Mouse (Mus musculus) CH12.LX (cell line): ENCODE results near the gene Arhgap5. TPM values are rescaled to one million over a fixed set of nuclear protein-coding genes. Genes with fewer than 3 reads are reported as not detected.

ENCODE experiments used
- DNase-seq: peaks from one replicate; pipeline ENCODE4 v3.0.0-alpha.2; 2013; ENCODE audit errors: extremely low read depth
- H3K27ac ChIP-seq: 2 replicates; pipeline ENCODE4 v1.5.1; 2012; ENCODE audit warnings: low read depth, mild to moderate bottlenecking, control low read depth, moderate library complexity; ENCODE audit not compliant: insufficient read depth
- H3K27me3 ChIP-seq: replicated peaks from 2 replicates; pipeline ENCODE3; 2012; ENCODE audit warnings: inconsistent platforms
- H3K36me3 ChIP-seq, 2 experiments: replicated peaks in 1 of 2; 2 replicates each; pipeline versions ENCODE3 to v1.6.1; 2012; ENCODE audit warnings: inconsistent platforms in 1 of 2, low read length in 1 of 2, mild to moderate bottlenecking in 1 of 2, mixed read lengths in 1 of 2, moderate library complexity in 1 of 2; ENCODE audit not compliant: control insufficient read depth in 1 of 2, insufficient read depth in 1 of 2
- H3K4me1 ChIP-seq, 2 experiments: 2 replicates each; pipeline ENCODE4 v1.6.1; 2012; ENCODE audit warnings: inconsistent platforms in 1 of 2, moderate library complexity in 1 of 2; ENCODE audit not compliant: insufficient read depth in 2 of 2, control insufficient read depth in 1 of 2
- H3K4me2 ChIP-seq: 2 replicates; pipeline ENCODE4 v1.6.1; 2012; ENCODE audit warnings: low read depth, mild to moderate bottlenecking, control low read depth; ENCODE audit not compliant: poor library complexity, insufficient read depth, severe bottlenecking
- H3K4me3 ChIP-seq, 3 experiments: fragments of 150-350 bp in 1 of 3; sonication (generic) in 1 of 3; replicated peaks in 1 of 3; 2 replicates each; pipeline versions ENCODE3 to v1.5.1; 2011 to 2012; ENCODE audit warnings: low read depth in 2 of 3, low read length in 2 of 3, mild to moderate bottlenecking in 2 of 3, moderate library complexity in 2 of 3, control low read depth in 1 of 3, improper control_type of control experiment in 1 of 3, inconsistent platforms in 1 of 3, mixed read lengths in 1 of 3; ENCODE audit not compliant: poor library complexity in 1 of 3
- H3K79me2 ChIP-seq: replicated peaks from 2 replicates; pipeline ENCODE4 v1.6.1; 2012; ENCODE audit warnings: mild to moderate bottlenecking, moderate library complexity; ENCODE audit not compliant: control insufficient read depth, poor library complexity, insufficient read depth, severe bottlenecking; ENCODE audit errors: extremely low read depth
- H3K9ac ChIP-seq: 2 replicates; pipeline ENCODE4 v1.6.1; 2012; ENCODE audit warnings: low read depth, mild to moderate bottlenecking, control low read depth, moderate library complexity; ENCODE audit not compliant: insufficient read depth
- H3K9me3 ChIP-seq: replicated peaks from 2 replicates; pipeline ENCODE3; 2012; ENCODE audit warnings: low read length, inconsistent platforms, mixed read lengths
- CHD1 ChIP-seq: IDR thresholded peaks from 2 replicates; pipeline ENCODE4 v1.6.1; 2012; ENCODE audit warnings: low read depth, low read length, improper control_type of control experiment, inconsistent platforms
- CHD2 ChIP-seq: IDR thresholded peaks from 2 replicates; pipeline ENCODE4 v1.6.1; 2011; ENCODE audit warnings: low read length, improper control_type of control experiment
- CTCF ChIP-seq, 2 experiments: IDR thresholded peaks in 1 of 2; conservative IDR thresholded peaks in 1 of 2; 2 replicates each; pipeline ENCODE4 v1.5.1; 2011 to 2012; ENCODE audit warnings: low read depth in 2 of 2, low read length in 2 of 2, improper control_type of control experiment in 1 of 2, inconsistent platforms in 1 of 2, mild to moderate bottlenecking in 1 of 2, moderate library complexity in 1 of 2
- ELF1 ChIP-seq: IDR thresholded peaks from 2 replicates; pipeline ENCODE4 v1.6.1; 2014; ENCODE audit warnings: low read depth, mild to moderate bottlenecking, inconsistent platforms, low read length, improper control_type of control experiment
- ETS1 ChIP-seq: conservative IDR thresholded peaks from 2 replicates; pipeline ENCODE4 v1.6.1; 2012; ENCODE audit warnings: low read depth, mild to moderate bottlenecking, inconsistent platforms, low read length, improper control_type of control experiment, moderate library complexity
- GABPA ChIP-seq: IDR thresholded peaks from 2 replicates; pipeline ENCODE4 v1.6.1; 2012; ENCODE audit warnings: low read depth, low read length, improper control_type of control experiment, inconsistent platforms; ENCODE audit not compliant: insufficient replicate concordance
- HCFC1 ChIP-seq: IDR thresholded peaks from 2 replicates; pipeline ENCODE4 v1.6.1; 2012; ENCODE audit warnings: low read depth, mild to moderate bottlenecking, inconsistent platforms, low read length, improper control_type of control experiment
- JUN ChIP-seq: IDR thresholded peaks from 2 replicates; pipeline ENCODE4 v1.6.1; 2011; ENCODE audit warnings: low read depth, mild to moderate bottlenecking, low read length, improper control_type of control experiment, moderate library complexity; ENCODE audit not compliant: insufficient read depth
- JUND ChIP-seq: conservative IDR thresholded peaks from 2 replicates; pipeline ENCODE4 v1.6.1; 2011; ENCODE audit warnings: low read depth, low read length, improper control_type of control experiment
- MAZ ChIP-seq: IDR thresholded peaks from 2 replicates; pipeline ENCODE4 v1.6.1; 2012; ENCODE audit warnings: low read depth, mild to moderate bottlenecking, inconsistent platforms, low read length, improper control_type of control experiment, moderate library complexity
- MEF2A ChIP-seq: IDR thresholded peaks from 2 replicates; pipeline ENCODE4 v1.6.1; 2014; ENCODE audit warnings: low read depth, mild to moderate bottlenecking, inconsistent platforms, low read length, improper control_type of control experiment, borderline replicate concordance
- MXI1 ChIP-seq: IDR thresholded peaks from 2 replicates; pipeline ENCODE4 v1.6.1; 2011; ENCODE audit warnings: mild to moderate bottlenecking, low read depth, low read length, improper control_type of control experiment
- MYC ChIP-seq: IDR thresholded peaks from 2 replicates; pipeline ENCODE4 v1.6.1; 2011; ENCODE audit warnings: low read depth, mild to moderate bottlenecking, improper control_type of control experiment, low read length
- NELFE ChIP-seq: IDR thresholded peaks from 2 replicates; pipeline ENCODE4 v1.6.1; 2011; ENCODE audit warnings: low read depth, low read length, improper control_type of control experiment
- NRF1 ChIP-seq: IDR thresholded peaks from 2 replicates; pipeline ENCODE4 v1.6.1; 2014; ENCODE audit warnings: low read depth, mild to moderate bottlenecking, inconsistent platforms, low read length, improper control_type of control experiment, moderate library complexity
- PAX5 ChIP-seq: IDR thresholded peaks from 2 replicates; pipeline ENCODE4 v1.6.1; 2012; ENCODE audit warnings: low read length, inconsistent platforms, mixed read lengths
- POLR2A ChIP-seq: IDR thresholded peaks from 2 replicates; pipeline ENCODE4 v1.6.1; 2011; ENCODE audit warnings: low read depth, mild to moderate bottlenecking, improper control_type of control experiment, low read length
- RAD21 ChIP-seq: IDR thresholded peaks from 2 replicates; pipeline ENCODE4 v1.6.1; 2011; ENCODE audit warnings: low read depth, mild to moderate bottlenecking, low read length, improper control_type of control experiment, moderate library complexity
- SMC3 ChIP-seq: IDR thresholded peaks from 2 replicates; pipeline ENCODE4 v1.6.1; 2011; ENCODE audit warnings: low read depth, low read length, improper control_type of control experiment
- TBP ChIP-seq: conservative IDR thresholded peaks from 2 replicates; pipeline ENCODE4 v1.6.1; 2011; ENCODE audit warnings: low read depth, low read length, improper control_type of control experiment
- USF1 ChIP-seq: IDR thresholded peaks from 2 replicates; pipeline ENCODE4 v1.6.1; 2014; ENCODE audit warnings: low read depth, mild to moderate bottlenecking, inconsistent platforms, low read length, improper control_type of control experiment
- USF2 ChIP-seq: conservative IDR thresholded peaks from 2 replicates; pipeline ENCODE4 v1.6.1; 2011; ENCODE audit warnings: low read depth, low read length, improper control_type of control experiment
- ZC3H11A ChIP-seq: IDR thresholded peaks from 2 replicates; pipeline ENCODE4 v1.6.1; 2012; ENCODE audit warnings: low read depth, mild to moderate bottlenecking, inconsistent platforms, low read length, improper control_type of control experiment
- ZKSCAN1 ChIP-seq: IDR thresholded peaks from 2 replicates; pipeline ENCODE4 v1.6.1; 2012; ENCODE audit warnings: low read depth, inconsistent platforms, low read length, improper control_type of control experiment, borderline replicate concordance
- ZNF384 ChIP-seq: IDR thresholded peaks from 2 replicates; pipeline ENCODE4 v1.6.1; 2012; ENCODE audit warnings: low read depth, low read length, improper control_type of control experiment, inconsistent platforms
- dilution Hi-C: fragments of 300-500 bp; cut with MboI; formaldehyde crosslinking; loops from 2 replicates; pipeline ENCODE4 v1.14.3; 2020; ENCODE audit warnings: low sequenced_read_pairs; ENCODE audit not compliant: extremely low pct_unique_long_range_greater_than_20kb, extremely low pct_ligation_motif_present
- in situ Hi-C: fragments of 300-500 bp; cut with MboI; formaldehyde crosslinking; loops from 3 replicates; pipeline ENCODE4 v1.14.3; 2019; ENCODE audit warnings: low sequenced_read_pairs, low pct_ligation_motif_present, low pct_unique_long_range_greater_than_20kb, mixed read lengths
- polyA plus RNA-seq: library from polyadenylated mRNA; unstranded; fragments of >175 nt; gene quantifications from 2 replicates; pipeline ENCODE4 v1.2.1, GENCODE M21; 2012; ENCODE audit warnings: low read depth; ENCODE audit not compliant: insufficient read length
- total RNA-seq, 2 experiments: library from RNA; depleted of rRNA; stranded (reverse); fragments of 300-350 nt in 1 of 2; fragments of >200 nt in 1 of 2; gene quantifications; 2 replicates each; pipeline ENCODE4 v1.2.3; 2012 to 2014

Gene Arhgap5
- total and polyA plus RNA-seq, 3 experiments, result 12.0 to 42.7 (median 13.0) TPM

GRCm38 (mm10) chr12:52479323-52479722 lies 24.4 kb upstream of the Arhgap5 start:
- Histone ChIP-seq H3K9ac (no peak overlapping the region), H3K9me3 (no peaks in the 10 kb centered on the region), H3K4me3 (no peak overlapping the region), H3K4me1 (peaks cover 21 to 47% of the 10 kb centered on the region in 2 experiments), H3K27ac (no peak overlapping the region), H3K36me3 (no peaks in the 10 kb centered on the region), H3K27me3 (no peaks in the 10 kb centered on the region), H3K4me2 (no peak overlapping the region), H3K79me2 (no peaks in the 10 kb centered on the region)
- TF ChIP-seq ZC3H11A (no peak), PAX5 (no peak), ELF1 (no peak), HCFC1 (no peak), SMC3 (no peak), USF2 (no peak), TBP (no peak), CHD1 (no peak), MAZ (no peak), ZKSCAN1 (no peak), GABPA (no peak), JUN (no peak), MYC (no peak), CHD2 (no peak)
- no peak for DNase-seq
- dilution Hi-C loops, result no loop called here
- in situ Hi-C loops, result loop anchor here (25.0 kb wide), 2 partner anchors 358 to 442 kb away; partner anchors contain the start of gene Gpr33

GRCm38 (mm10) chr12:52480851-52481250 lies 22.9 kb upstream of the Arhgap5 start:
- Histone ChIP-seq H3K27me3 (no peaks in the 10 kb centered on the region), H3K79me2 (no peaks in the 10 kb centered on the region), H3K9me3 (no peaks in the 10 kb centered on the region), H3K9ac (no peak overlapping the region), H3K4me1 (peaks cover 19 to 33% of the 10 kb centered on the region in 2 experiments), H3K4me3 (no peak overlapping the region), H3K27ac (no peak overlapping the region), H3K4me2 (no peak overlapping the region), H3K36me3 (no peaks in the 10 kb centered on the region)
- in situ Hi-C loops (loop anchor here (25.0 kb wide), 2 partner anchors 356 to 444 kb away; partner anchors contain the start of gene Gpr33), dilution Hi-C loops (no loop called here)
- TF ChIP-seq MEF2A, result no peak
- TF ChIP-seq CTCF (conservative IDR thresholded peaks at IDR 0.05 in 1 of 2, IDR thresholded peaks at IDR 0.05 in 1 of 2; ENCODE audit: low read depth in 2 of 2, low read length in 2 of 2), result no peak
- no peak for TF ChIP-seq ZKSCAN1
- TF ChIP-seq MYC, result no peak
- TF ChIP-seq USF1, result no peak
- TF ChIP-seq JUND, result no peak
- no peak for TF ChIP-seq MAZ
- no peak for TF ChIP-seq CHD2
- no peak for TF ChIP-seq RAD21
- TF ChIP-seq POLR2A, result no peak
- no peak for TF ChIP-seq NELFE
- no peak for TF ChIP-seq PAX5
- no peak for TF ChIP-seq ZNF384
- TF ChIP-seq MXI1, result no peak
- TF ChIP-seq ETS1, result no peak
- TF ChIP-seq NRF1, result no peak
- no peak for DNase-seq
